Mouse (Mus musculus) megakaryocyte, embryonic 14.5 days (primary cell): ENCODE measurements around the gene Hapln1.

ENCODE experiments used
- FLI1 ChIP-seq: IDR thresholded peaks from 2 replicates; pipeline ENCODE4 v1.6.1; 2012; ENCODE audit warnings: low read length, inconsistent platforms, mixed read lengths
- GATA1 ChIP-seq: IDR thresholded peaks from 3 replicates; pipeline ENCODE4 v1.6.1; 2012; ENCODE audit warnings: mixed read lengths, low read length, inconsistent platforms, borderline replicate concordance

DNA sequence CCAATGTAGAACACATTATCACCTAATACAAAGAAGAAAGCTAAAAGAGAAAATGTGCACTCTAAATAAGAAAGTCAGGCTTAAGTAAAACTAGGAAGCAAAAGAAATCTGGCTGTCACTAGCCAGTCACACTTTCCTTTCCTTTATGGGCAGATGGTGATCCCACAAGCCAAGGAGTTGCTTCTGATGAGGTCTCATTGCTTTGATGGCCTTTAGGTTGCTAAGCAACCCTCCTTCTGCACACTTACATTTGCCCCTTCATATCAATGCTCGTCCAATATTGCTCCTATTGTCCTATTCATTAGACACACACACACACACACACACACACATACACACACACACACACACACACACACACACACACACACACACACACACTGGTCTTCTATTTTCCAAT, 10.9 kb upstream of the Hapln1 start:
- TF ChIP-seq FLI1 (no peak), GATA1 (no peak)
